Mouse (Mus musculus) ovary, adult 18-20 months (tissue): ENCODE measurements around the gene Aprt.

Source experiments
- DNase-seq: peaks from one replicate; pipeline ENCODE4 v3.0.0; 2022; ENCODE audit warnings: low spot score, mixed read lengths

Gene Aprt

GRCm38 (mm10) chr8:122537033-122537432 is 39.7 kb downstream of the Aprt start:
- peak; percentile 81 for DNase-seq

GRCm38 (mm10) chr8:122531312-122531711 is 45.4 kb downstream of the Aprt start:
- no peak for DNase-seq

GRCm38 (mm10) chr8:122529159-122529558 is 47.5 kb downstream of the Aprt start:
- DNase-seq, result no peak

DNA sequence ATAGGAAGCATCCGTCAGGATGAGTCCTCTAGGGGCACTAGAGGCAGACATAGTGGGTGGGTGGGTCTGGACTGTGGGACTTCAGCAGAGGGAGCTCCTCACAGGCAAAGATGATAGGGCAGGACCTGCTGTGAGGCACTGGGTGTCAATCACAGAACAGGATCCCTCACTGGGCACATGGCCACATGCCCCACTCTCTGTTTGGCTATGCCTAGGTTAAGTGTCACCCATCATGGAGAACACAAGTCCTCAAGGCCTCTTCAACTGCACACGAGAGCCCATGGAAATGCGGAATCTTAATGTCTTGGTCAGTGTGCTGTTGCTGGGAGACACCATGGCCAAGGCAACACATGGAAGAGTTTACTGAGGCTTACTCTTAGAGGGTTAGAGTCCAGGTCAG is 48.8 kb downstream of the Aprt start:
- no peak for DNase-seq

DNA sequence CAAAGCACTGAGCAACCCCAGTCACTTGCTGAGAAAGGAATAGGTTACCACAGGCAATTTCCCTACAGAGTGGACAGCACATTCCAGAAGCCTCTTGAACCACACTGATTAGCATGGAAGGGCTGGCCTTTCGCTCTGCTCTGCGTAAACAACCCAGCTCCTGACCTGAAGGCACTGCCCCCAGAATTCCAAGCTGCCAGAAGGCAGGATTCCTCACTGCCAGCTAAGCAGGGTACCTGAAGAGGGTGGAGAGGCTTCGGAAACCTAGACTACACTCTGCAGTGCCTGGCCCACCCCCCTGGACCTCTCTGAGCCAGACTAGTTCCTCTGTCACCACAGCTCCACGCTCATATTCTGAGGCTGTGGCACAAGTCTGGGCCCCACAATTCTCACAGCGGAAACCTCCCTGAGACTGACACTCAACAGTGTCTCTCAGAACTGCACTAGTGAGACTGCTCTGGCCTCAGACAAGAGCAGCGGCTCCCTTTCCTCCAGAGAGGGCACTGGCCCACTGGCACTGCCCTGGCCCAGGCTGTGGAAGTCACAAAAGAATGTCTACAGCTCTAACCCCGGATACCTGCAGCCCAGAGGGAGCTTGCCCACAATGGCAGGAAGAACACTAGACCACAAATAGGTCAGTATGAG is 50.1 kb downstream of the Aprt start:
- DNase-seq, result peak; percentile 36

DNA sequence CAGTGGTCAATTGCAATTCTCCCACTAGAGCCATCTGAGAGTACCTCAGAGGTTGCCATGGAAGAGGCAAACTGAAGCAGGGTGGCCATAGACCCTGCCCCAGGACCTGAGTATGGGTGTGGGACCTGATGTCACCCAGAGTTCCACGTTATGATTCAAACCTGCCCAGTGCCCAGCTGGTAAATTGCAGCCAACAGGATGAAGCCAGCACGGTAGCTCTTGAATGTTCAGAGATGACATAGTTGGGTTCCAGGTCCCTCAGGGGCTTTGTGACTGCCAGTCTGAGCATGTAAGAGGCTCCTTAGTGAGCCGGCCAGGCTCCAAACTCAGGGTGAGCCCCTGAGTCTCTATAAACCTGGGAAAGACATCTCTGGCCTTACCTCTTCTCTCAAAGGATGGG is 50.6 kb downstream of the Aprt start:
- no peak for DNase-seq

- DNase-seq, result no peak
These were observed 51.7 kb downstream of the Aprt start for GRCm38 (mm10) chr8:122525004-122525403.
